Mouse (Mus musculus) right cerebral cortex, adult 2 months (tissue): ENCODE data around the gene Prrx1.

Experiments
- DNase-seq, 2 experiments: peaks; one replicate each; pipeline ENCODE4 v3.0.0; 2021 to 2022; ENCODE audit warnings: low spot score in 2 of 2

Gene Prrx1

DNA sequence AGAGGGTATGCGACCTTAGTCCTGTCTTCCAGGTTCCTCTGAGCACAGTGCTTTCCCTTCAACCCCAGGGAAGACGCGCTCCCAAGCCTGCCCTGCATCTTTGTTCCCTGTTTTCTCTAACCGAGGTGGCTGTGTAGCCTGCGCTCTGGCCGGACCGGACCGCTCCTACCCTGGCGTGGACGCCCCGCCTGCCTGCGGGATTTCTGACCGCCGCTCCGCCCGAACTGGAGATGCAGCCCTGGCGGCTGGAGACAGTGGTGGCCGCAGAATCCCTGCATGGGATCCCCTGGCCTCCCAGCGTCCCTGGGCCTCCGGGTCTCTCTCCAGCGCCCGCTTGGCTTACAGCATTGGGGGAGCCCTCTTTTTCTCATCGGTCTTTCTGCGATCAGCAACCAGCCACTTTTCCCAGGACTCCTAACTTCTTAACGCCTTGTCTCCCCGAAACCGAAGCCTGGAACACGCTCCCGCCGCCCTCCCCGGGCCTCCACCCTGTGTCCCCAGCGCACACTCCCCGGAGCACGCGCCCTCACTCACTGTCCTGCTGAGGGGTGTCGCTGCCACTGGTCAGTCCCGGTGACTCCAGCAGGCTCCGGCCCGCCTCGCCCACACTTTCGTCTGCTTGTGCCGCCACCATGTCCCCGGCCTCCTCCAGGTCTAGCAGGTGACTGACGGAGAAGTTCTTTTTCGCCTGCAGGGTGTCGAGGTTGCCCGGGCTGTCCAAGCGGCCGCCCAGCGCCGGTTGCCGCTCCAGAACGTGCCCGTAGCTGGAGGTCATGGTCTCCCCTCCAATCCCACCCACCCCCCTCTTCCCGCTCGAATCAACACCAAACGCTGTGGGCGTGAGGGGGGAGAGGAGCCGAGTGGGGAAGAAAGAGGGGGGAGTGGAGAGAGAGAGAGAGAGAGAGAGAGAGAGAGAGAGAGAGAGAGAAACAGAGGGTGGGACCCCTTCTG lies 1.4 kb downstream of the Prrx1 start:
- DNase-seq: no peak

DNA sequence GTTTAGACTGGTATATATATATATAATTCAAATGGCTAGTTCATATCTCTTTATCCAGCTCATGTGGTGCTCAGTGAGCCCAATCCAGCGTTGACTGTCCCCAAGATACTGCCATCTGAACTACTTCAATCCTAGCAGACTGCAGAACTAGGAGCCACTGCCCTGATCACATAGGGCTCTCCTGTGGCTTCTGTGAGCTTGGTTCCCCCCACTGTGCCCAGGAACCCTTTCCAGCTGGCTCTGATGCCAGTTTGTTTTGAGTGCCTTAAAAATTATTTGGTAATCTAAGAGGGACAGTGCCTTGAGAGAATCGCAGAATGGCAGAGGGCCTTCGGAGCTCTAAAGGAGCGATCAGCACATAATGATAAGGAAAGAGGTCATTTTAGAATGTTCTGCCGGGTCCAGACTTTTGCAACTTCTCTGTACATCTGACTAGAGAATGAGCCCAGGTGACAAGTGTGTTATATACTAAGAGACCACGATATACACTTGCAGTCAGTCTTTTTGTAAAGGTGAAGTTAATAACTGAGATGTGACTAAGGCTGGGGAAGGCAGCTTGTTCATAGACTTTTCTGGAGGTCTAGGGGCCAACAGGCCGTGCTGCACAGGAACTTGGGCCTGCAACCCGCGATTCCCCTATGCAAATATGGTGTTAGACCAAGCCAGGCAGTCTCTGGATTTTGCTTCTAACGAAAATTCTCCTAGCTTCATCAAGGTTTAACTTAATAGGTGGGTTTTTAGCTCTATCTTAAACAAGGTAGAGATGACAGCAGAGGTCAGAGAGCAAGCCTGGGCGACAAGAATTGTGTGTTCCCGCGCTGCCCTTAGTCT lies 2.3 kb downstream of the Prrx1 start:
- no peak for DNase-seq

DNA sequence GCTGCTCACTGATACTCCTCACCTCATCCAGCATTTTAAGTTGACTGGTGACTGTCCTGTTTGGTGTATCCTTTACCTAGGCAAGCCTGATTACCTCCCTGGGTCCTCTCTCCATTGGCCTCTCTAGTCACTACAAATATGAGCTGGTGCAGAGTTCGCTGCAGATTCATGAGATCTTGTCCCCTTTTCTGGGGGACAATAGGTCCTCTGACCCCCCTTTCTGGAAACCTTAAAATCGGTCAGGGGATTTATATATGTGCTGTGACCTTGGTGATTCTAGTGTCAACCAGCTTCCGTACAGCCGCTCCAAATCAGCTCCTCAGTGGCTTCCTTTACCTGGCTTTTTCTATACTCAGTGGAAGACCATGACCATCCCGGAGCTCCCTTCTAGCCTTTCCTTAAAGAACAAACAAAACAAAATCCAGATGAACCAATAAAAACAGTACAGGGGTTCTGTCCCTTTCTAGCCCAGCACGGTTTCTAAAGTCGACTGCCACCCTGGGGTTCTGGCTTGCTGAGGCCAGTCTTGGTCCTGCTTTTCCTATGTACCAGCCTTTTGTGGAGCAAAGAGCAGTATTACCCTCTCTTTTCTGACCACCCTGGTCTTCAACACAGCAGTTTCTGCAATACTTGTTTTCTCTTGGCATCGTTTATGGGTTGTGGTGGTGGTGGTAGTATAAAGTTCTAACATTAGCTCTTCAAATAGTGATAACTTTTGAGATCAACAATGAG lies 3.3 kb downstream of the Prrx1 start:
- DNase-seq: no peak

DNA sequence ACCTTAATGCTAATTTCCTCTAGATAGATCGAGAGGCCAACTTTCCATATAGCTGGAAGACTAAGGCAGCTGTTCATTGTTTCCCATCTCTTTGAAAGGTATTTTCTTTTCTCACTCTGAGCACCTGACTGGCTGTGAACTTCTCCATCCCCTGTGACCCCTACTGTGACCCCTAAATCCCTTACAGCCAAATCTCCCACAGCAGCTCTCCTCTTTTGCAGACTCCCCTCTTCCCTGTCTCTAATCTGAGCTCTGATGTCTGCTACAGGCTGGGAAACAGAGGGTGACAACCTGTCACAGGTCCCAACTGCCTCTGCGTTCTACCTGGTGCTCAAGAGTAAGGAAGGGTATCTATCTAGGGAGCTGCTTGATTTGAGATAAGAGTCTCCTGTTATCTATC lies 4.0 kb downstream of the Prrx1 start:
- DNase-seq: no peak

DNA sequence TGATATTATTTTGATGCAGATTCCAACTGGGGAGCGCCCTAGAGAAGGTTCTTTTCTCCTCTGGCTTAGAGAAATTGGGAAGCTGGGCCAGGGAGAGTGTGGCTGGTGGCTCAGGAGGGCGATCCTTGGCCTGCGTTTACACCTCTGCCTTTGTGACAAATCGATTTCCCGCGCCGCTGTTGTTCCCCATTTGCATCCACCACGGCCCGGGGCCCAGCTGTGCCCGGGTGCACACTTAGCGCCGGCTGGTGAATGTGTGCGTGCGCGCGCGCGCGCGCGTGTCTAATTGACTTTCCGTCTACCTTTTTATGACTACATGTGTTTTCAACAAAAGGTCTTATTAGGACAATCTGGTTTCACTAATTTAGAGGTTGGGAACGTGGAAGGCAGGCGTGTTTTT lies 4.9 kb downstream of the Prrx1 start:
- no peak for DNase-seq

DNA sequence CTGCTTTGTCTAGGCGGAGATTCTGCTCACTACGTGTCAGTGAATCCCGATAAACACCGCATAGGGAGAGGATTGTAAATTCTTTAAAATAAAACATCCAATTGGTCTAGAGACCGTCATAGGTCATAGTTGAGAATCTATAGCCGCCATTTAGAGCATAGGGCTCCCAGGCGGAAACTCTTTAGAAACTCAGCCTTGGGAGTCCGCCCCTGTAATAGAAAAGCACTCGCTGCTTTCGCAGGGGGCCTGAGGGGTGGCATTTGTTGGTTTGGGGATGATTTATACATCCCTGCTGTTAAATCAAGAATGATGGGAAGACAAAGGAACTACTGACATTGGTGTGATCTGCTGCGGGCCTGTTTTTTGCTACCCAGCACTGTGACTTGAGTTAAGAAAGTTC lies 5.8 kb downstream of the Prrx1 start:
- no peak for DNase-seq

DNA sequence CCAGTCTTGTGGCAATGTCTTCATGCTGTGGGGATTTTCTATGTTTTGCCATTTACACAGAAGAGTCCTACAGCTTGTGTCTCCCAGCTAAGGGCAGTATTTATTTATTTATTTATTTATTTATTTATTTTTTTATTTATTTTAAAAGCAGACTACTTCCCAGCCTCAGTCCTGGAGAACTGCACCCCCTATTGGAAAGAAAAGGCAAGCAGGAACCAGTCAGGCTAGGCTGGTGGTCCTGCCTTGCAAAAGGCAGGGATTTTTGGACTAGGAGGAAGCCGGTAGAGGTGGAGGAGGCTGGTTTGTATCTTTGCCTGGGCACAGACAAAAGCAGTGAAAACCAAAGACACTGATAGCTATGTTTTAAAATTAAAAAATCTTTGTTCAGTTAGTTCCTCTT lies 7.6 kb downstream of the Prrx1 start:
- no peak for DNase-seq

DNA sequence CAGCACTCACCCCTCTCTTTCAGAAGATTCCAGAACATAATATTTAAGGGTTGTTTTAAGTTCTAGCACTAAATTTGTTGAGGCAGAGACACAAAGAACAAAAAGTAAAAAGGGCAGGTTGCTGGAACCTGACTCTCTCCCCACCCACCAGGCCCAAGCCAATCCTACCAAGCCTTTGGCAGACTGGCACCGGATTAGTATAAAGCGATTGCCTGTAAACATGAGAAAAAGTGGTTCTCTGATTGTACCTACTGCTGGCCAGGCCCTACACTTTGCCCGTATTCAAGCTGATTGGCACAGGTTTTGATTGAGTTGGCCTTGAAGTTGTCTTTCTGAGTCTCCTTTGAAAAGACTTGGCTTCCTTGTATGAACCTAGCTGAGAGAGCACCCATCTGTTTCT lies 8.7 kb downstream of the Prrx1 start:
- DNase-seq: no peak

DNA sequence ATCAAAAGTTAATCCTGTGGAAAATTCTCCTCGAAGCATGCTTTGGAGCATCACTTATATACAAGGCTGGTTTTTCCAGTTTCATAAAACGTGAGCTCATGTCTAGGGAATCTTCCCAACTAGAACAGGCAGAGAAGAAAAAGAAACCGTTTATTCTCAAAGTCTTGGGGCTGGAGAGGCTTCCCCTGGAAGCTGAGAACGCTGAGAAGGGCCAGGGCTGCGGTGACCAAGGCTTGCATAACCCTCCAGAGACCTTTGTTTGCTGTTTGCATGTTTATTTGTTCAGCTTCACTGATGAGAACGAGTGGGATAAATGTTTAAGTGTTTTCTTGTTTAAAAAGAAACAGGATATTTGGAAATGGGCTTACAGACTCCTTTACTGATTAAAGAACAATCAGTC lies 11.2 kb downstream of the Prrx1 start:
- DNase-seq: no peak

DNA sequence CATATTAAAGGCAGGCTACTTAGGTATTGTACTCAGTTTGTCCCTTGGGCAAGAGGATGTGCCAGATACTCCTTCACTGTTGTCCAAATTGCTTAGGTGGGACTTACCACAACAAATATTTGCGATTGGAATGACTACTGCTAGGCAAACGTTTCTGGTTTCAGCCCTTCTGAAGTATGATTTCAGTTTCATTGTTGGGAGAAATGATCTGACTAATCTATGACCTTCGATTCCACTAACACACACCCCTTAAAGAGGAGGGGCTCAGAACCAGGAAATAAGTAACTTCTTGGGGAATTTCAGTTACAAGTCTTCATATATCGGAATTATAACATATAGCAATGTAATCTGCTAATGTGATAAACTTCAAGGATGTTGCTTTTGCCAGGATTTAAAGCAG lies 20.4 kb downstream of the Prrx1 start:
- no peak for DNase-seq

DNA sequence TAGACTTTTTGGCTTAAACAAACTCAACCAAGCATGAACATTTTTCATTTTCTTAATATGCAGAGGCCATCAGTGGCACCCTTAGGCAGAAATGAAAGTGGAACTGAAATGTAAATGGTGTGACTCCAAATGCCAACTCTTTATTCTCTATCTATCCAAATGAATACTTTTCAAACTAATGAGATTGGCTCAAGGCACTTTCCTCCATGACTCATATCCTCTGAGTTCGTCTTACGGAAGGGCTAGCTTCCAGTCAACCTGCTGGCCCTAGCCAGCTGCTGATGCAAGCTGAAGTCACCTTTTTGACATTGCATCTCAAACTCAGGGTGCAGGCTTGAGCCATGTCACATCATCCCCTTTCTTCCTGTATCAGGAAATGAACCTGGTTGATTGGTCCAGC lies 21.6 kb downstream of the Prrx1 start:
- no peak for DNase-seq

DNA sequence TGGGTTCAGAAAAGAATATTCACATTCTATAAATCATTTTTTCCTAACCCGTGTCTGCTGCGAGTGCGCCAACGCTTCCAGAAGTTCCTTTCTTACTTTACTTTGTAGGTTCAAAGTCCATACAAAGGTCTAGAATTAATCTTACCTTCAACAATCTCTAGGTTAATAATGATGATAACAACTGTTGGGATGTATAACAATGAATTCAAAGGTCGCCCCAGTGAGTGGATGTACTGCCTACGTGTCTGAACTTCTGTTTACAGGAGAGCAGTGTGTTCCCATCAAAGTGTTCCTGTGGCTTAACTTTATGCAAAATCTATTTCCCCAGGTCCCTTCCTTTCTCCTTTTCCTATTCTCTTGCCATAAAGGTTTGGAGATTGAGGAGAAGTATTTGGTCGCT lies 24.4 kb downstream of the Prrx1 start:
- DNase-seq: no peak

DNA sequence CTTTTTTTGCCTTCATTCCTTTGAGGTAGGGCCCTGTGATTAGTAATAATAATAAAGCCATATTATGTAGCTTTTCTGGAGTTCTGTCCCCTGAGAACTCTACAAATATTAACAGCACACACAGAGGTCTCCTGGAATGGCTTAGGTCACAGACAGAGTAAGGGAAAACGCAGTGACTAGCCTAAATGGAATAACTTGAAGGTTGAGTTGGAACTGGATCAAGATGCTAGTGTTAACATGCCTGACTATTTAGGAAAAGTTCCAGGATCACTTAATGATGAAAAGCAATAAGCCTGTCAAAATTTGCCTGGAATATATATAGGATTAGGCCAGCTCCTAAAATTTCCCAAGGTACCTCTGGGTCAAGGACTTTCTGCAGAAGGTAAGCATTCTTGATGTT lies 28.0 kb downstream of the Prrx1 start:
- DNase-seq: no peak

DNA sequence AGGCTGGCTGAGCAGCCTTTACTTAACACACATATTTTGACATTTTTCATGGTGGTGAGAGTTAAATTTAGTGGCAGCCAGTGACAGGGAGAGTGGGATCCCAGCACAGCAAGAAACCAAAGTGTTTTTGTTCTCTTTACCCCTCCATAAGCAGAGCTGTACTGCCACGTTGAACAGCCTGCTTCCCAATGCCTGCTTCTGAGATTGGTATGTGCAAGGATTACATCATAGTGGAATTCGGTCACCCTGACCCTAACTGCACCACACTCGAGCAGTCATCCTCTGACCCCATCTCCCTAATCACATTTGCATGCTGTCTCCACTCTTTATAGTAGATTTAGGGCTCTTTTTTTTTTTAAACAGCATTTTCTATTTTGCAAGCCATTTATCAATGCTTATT lies 28.4 kb downstream of the Prrx1 start:
- no peak for DNase-seq

DNA sequence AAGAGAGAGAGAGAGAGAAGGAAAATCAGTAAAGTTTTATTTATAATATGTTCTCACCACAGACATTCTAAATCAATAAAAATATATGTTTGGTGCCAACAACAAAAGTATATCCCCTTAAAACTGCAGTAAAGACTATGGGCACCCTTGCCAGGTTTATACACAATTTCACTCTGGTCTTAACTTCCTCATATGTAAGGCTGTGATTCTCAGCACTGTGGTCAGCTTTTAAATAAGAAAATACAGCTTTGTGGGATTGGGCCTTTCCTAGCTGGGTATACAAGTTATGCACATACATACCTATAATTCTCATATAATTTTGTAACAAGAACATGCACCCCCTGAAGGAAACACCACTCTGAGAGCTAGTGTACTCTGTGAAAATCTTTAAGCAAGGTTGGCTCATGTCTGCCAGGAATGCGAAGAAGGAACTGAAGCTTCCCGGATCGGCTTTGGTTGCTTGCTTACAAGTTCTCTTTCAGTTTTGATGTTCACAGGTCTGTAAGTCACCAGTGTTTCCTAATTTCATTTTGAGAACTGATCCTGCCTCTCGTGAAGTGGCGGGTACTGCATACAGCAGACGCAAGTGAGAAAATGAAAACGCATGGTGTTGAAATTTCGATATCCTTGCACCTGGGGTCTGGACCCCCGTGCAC lies 29.4 kb downstream of the Prrx1 start:
- DNase-seq: no peak

DNA sequence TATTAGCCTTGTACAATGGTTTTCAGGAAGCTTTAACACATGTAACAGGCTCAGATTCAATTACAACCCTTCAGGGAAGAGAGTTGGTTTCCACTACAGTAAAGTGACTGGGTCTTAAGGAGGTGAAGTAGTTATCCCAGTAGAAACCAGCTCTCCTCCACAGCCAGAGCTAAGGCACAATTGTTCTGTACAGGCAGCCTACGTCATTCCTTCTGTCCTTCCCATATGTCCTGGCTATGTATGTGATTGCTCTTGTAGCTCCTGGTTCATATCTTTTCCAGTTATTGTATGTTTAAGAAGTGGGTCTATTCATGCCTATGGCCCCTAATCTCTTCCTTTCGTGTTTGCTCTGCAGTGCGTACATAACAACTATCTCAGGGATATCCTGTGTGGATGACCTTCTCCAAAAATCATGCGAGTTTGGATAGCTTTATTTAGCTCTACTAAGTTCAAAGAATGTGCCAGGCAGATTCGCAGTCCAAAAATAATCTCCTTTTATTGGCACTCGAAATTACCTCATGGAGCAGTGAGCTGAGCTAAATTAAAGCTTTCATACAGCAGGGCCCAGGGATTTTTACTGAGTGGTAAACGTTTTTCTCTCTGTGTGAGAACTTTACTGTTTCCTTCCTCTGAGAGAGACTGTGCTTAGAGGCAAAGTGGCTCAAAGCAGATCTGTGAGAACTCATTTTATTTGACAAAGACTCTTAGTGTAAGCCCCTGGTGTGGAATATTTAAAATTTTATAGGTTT lies 31.9 kb downstream of the Prrx1 start:
- peak; percentile 27 to 41 for DNase-seq

DNA sequence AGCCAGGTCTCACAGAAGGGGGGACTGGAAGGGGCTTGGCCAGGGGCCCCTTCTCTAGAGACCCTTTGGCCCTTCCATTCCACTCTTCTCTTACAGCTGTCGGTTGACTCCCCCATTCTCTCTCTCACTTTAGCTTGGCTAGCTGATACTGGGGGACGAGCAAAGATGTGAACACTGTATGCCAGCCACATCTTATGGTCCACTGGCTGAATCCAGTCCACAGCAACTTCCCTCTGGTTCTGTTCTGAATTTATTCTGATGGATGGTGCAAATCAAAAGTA lies 32.7 kb downstream of the Prrx1 start:
- DNase-seq: no peak

DNA sequence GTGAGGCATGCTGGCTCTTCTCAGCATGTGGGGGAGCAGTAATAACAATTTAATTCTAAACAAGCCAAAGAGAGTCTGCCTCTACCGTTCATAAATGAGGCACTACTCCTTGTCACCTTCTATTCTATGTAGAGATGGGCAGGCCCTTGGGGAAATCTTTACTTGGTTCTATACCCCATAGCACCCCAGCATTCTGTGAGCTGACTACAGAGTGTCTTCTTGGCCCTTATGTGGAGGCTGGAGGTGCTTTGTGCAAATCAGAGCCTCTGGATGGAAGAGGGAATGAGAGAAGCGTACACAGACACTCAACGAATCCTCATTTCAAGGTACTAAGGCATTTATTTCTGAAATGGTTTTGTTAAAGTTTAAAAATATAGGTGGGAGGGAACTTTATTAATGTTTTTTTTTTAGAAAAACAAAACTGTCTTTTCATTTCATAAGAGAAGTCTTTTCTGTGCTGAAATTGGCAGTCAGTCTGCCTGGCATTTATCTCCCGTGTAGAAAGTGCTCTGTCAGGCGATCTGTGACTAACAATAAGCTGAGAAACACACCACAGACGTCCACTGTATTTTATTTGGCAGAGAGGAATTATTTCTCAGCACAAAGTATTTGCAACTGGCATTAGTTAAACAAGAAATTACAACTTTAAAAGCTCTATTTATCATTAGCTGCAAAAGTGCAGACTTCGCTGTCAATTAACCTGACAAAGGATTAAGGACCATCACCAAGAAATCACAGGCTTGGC lies 33.2 kb downstream of the Prrx1 start:
- no peak for DNase-seq

DNA sequence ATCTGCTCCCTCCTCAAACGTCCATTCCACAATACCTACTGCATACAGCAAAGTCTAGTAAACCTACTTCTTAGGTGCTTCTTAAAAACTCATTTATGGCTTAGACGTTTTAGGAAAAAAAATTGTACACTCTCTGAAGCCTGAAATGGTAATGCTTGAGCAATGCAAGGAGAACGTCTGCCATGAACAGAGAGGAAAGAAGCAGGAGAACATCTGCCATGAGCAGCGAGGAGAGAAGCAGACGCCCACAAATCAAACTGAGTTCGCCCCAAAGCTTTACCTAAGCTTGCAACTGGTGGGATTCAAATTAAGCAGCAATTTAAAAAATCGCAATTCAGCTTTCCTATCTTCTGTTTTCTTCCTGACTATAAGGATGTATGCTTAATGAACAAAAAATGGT lies 36.4 kb downstream of the Prrx1 start:
- peak in 1 of 2 experiments; percentile 6 for DNase-seq

DNA sequence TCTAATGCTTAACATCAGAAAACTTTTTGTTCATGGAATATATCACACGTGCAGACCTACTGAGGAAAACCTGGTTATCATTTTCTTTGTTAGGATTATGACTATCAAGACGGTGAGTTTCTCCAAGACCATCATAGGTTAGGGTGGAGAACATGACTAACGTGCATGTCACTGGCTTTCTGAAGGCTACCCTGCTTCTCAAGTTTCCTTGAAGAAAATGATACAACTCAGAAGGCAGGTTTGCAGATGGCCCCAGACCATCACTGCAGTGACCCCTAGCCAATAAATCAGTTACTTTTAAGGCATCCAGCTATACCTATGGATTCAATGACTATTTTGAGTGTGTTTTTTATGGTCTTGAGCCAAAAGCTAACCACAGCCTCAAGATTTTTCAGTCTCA lies 38.6 kb downstream of the Prrx1 start:
- no peak for DNase-seq

DNA sequence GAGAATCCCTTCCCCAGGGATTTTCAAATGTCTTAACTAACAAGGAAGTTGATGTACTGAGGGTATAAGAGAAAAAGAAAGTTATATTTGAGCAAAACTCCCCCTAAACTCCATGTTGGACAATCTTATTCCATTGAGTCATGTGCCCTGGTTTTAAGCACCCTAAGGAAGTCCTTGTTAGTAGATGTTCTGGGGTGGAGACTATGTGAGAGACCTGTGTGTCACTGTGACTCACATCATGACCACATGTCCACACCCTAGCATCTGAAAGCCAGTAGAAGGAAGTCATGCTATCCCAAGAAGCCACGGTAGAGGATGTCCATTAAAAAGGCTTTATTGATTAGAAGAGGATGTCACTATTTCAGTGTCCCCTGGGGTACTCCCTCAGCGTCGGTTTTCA lies 40.4 kb downstream of the Prrx1 start:
- DNase-seq: no peak
